Mouse (Mus musculus) embryonic fibroblast, embryonic 13.5 days (primary cell): ENCODE data around the gene Pbx4.

Source experiments
- CTCF ChIP-seq: IDR thresholded peaks from 2 replicates; pipeline ENCODE4 v1.5.1; 2011; ENCODE audit warnings: mild to moderate bottlenecking, control low read depth, low read length, moderate library complexity, borderline replicate concordance; ENCODE audit not compliant: insufficient read depth
- POLR2A ChIP-seq: IDR thresholded peaks from 2 replicates; pipeline ENCODE4 v1.6.1; 2011; ENCODE audit warnings: low read depth, mild to moderate bottlenecking, control low read depth, low read length, moderate library complexity

DNA sequence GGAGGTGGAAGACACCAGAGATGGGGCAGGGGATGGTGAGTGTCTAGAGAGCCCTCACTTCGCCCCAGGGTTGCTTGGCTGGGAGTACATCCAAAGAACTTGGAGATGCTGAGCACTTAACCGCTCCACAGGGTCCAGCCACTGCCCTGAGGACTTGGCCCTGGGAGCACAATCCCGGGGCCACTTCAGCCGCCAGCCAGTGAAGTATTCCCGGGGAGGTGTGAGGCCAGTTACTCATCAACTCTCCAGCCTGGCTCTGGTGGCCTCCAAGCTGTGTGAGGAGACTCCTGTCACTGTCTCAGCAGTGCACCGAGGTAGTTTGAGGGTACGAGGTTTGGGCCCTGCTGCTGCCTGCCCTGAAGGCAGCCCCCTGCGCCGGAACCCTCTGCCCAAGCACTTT, 11.8 kb upstream of the Pbx4 start:
- TF ChIP-seq CTCF (no peak), POLR2A (no peak)
